Mouse (Mus musculus) limb, embryonic 15.5 days (tissue): ENCODE results near the gene Kcnrg. TPM values are rescaled to one million over a fixed set of nuclear protein-coding genes. Genes with fewer than 3 reads are reported as not detected.

ENCODE experiments used
- ATAC-seq: fragments of 200-750 bp; cut with Nextera tagmentation; 2 replicates; pipeline ENCODE4 v1.8.0; 2017; ENCODE audit warnings: low read depth, moderate TSS enrichment; ENCODE audit not compliant: insufficient number of reproducible peaks, low FRiP score, low TSS enrichment
- H3K27ac ChIP-seq: fragments of 300-500 bp; sonication (generic); 2 replicates; pipeline ENCODE4 v1.5.1; 2015; ENCODE audit warnings: moderate library complexity, mild to moderate bottlenecking, inconsistent platforms
- H3K27me3 ChIP-seq: fragments of 300-500 bp; sonication (generic); 2 replicates; pipeline ENCODE4 v1.6.1; 2015; ENCODE audit warnings: inconsistent platforms
- H3K36me3 ChIP-seq: fragments of 300-500 bp; sonication (generic); 2 replicates; pipeline ENCODE4 v1.6.1; 2015; ENCODE audit warnings: inconsistent platforms
- H3K4me1 ChIP-seq: fragments of 300-500 bp; sonication (generic); 2 replicates; pipeline ENCODE4 v1.6.1; 2015; ENCODE audit warnings: inconsistent platforms
- H3K4me2 ChIP-seq: fragments of 300-500 bp; sonication (generic); 2 replicates; pipeline ENCODE4 v1.6.1; 2015; ENCODE audit warnings: mild to moderate bottlenecking, inconsistent platforms
- H3K4me3 ChIP-seq: fragments of 300-500 bp; sonication (generic); 2 replicates; pipeline ENCODE4 v1.5.1; 2015; ENCODE audit warnings: mild to moderate bottlenecking, inconsistent platforms
- H3K9ac ChIP-seq: fragments of 300-500 bp; sonication (generic); 2 replicates; pipeline ENCODE4 v1.6.1; 2015; ENCODE audit warnings: inconsistent platforms
- H3K9me3 ChIP-seq: fragments of 300-500 bp; sonication (generic); 2 replicates; pipeline ENCODE4 v1.6.1; 2016; ENCODE audit warnings: inconsistent platforms
- WGBS: fragments of 180-500 bp; shearing (Covaris S2); methylation state at CpG from one replicate; pipeline ENCODE4 v1.1.7; 2015; 5-methylcytosine and 5-hydroxymethylcytosine counted together
- microRNA counts: library from miRNA; unstranded; fragments of <30 nt; microRNA quantifications from one replicate; lab custom pipeline; 2016
- microRNA-seq: library from miRNA; unstranded; fragments of <30 nt; microRNA quantifications from one replicate; pipeline ENCODE4, GENCODE M21; 2016
- polyA plus RNA-seq: library from polyadenylated mRNA; unstranded; fragments of >200 nt; fragmentation: Nextera tagmentation; extraction: Ambion mirVana; gene quantifications from 2 replicates; pipeline ENCODE4 v1.2.1, GENCODE M21; 2015

Gene Kcnrg
- polyA plus RNA-seq, 1 experiment from 2014 or later: 0.96 TPM

GRCm38 (mm10) chr14:61647881-61648684, 40.8 kb downstream of the Kcnrg start:
- WGBS: under 1% methylated on average over 83 of the region's 95 CpGs
- ATAC-seq: peak; percentile 71

GRCm38 (mm10) chr14:61648685-61649504, 41.6 kb downstream of the Kcnrg start:
- Histone ChIP-seq H3K9ac (peak overlapping the region; percentile 84), H3K27ac (peak overlapping the region; percentile 96), H3K4me1 (0 out of 2 replicates have a peak, but pooled peaks cover 3% of the 10 kb centered on the region), H3K27me3 (no peaks in the 10 kb centered on the region), H3K4me3 (peak overlapping the region; percentile 81), H3K9me3 (no peaks in the 10 kb centered on the region), H3K4me2 (peak overlapping the region; percentile 64), H3K36me3 (no peaks in the 10 kb centered on the region)
- WGBS: 2% methylated on average over 62 of the region's 62 CpGs
- peak; percentile 91 for ATAC-seq

More at GRCm38 (mm10) chr14:61647881-61648684, 40.8 kb downstream of the Kcnrg start:
- Histone ChIP-seq H3K4me3 (peak overlapping the region; percentile 81), H3K9ac (peak overlapping the region; percentile 84), H3K27ac (peak overlapping the region; percentile 96), H3K4me2 (peak overlapping the region; percentile 64), H3K9me3 (no peaks in the 10 kb centered on the region), H3K4me1 (0 out of 2 replicates have a peak, but pooled peaks cover 3% of the 10 kb centered on the region), H3K36me3 (no peaks in the 10 kb centered on the region), H3K27me3 (no peaks in the 10 kb centered on the region)

GRCm38 (mm10) chr14:61650291-61650960, 43.2 kb downstream of the Kcnrg start:
- Histone ChIP-seq H3K4me3 (no peak overlapping the region), H3K4me1 (0 out of 2 replicates have a peak, but pooled peaks cover 3% of the 10 kb centered on the region), H3K36me3 (no peaks in the 10 kb centered on the region), H3K27ac (no peak overlapping the region), H3K9ac (no peak overlapping the region), H3K27me3 (no peaks in the 10 kb centered on the region), H3K9me3 (no peaks in the 10 kb centered on the region), H3K4me2 (no peak overlapping the region)
- ATAC-seq: no peak
- WGBS: 38% methylated on average over 9 of the region's 9 CpGs

DNA sequence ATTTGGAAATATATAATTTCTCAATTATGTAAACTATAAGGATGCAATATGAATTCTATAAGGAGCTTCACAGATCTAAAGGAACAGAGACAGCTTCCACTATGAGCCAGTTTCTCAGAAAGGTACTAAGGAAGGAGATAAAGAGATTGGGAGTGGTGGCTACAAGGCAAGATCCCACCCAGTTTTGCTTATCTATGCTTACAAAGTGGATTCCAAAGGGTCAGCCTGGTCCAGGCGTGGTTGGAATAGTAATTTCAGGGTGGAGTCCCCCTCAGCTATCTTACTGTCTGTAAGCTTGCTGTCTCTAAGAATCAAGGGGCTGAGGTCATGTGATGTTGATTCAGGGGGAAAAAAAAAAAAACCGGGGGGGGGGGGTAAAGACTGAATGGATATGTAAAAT, 49.2 kb downstream of the Kcnrg start:
- no peaks in the 10 kb centered on the region for H3K4me1 ChIP-seq
- H3K9me3 ChIP-seq: no peaks in the 10 kb centered on the region
- no peaks in the 10 kb centered on the region for H3K27me3 ChIP-seq
- no peak overlapping the region for H3K9ac ChIP-seq
- no peaks in the 10 kb centered on the region for H3K36me3 ChIP-seq
- no peak for ATAC-seq
- H3K27ac ChIP-seq: no peak overlapping the region
- H3K4me3 ChIP-seq: no peak overlapping the region
- no peak overlapping the region for H3K4me2 ChIP-seq
- WGBS: 44% methylated on average over 2 of the region's 2 CpGs

DNA sequence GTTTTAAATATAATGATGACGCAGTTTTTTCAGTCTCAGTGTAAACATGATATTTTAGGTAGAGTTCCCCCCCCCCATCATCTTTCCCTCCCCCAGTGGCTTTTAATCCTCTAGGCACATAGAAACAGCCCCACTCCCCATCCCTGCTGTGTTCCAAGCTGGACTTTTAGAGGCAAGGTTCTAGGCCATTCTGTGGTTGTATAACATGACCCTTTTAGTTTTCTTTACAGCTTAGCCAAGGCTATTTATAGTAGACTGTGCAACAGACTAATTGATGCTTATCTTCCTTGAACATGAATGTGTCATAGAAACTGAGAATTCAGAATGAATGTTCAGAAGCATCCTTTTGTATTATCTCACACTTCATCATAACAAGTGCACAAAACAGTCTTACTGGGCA, 54.2 kb downstream of the Kcnrg start:
- WGBS: 74% methylated on average over 1 of the region's 1 CpGs
- Histone ChIP-seq H3K27ac (no peak overlapping the region), H3K4me3 (no peak overlapping the region), H3K9ac (no peak overlapping the region), H3K4me1 (no peaks in the 10 kb centered on the region), H3K36me3 (no peaks in the 10 kb centered on the region), H3K27me3 (no peaks in the 10 kb centered on the region), H3K9me3 (no peaks in the 10 kb centered on the region), H3K4me2 (no peak overlapping the region)
- no peak for ATAC-seq

DNA sequence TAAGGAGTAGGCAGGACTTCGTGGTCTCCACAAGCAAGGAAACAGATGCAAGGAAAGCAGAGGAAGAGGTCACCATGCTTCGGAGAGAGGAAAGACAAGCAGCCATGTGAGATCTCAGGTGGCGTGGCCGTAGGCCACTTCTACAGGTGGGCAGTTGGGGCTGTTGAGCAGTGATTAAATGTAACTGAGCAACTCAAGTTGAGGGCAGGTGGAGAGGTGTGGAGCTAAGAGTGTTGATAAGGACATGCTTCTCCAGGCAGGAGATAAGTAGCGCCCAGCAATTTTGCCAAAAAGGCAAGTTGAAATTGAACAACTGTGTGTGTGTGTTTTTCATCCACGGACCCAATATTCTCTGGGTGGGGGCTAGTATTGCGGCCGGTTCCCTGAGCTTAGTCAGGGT, 55.0 kb downstream of the Kcnrg start:
- ATAC-seq: no peak
- Histone ChIP-seq H3K27ac (no peak overlapping the region), H3K4me3 (no peak overlapping the region), H3K27me3 (no peaks in the 10 kb centered on the region), H3K36me3 (no peaks in the 10 kb centered on the region), H3K4me1 (no peaks in the 10 kb centered on the region), H3K9ac (no peak overlapping the region), H3K9me3 (no peaks in the 10 kb centered on the region), H3K4me2 (no peak overlapping the region)
- 91% methylated on average over 8 of the region's 8 CpGs for WGBS

MicroRNAs encoded within 50 kb of the gene (microRNA counts, 519-probe panel; counts per million panel counts)
- microRNA mmu-miR-15a (lab: Ali Mortazavi, UCI): 3,881 counts per million, percentile 89 among the panel's probes with 10 or more counts
- microRNA mmu-miR-16 (lab: Ali Mortazavi, UCI): 4,765 counts per million, percentile 99 among the panel's probes with 10 or more counts

Small RNA genes within 50 kb of the gene (microRNA-seq; reads per million reads assigned to microRNA genes)
- 3,223 reads per million, percentile 85 among the genes with 10 or more reads in this experiment for gene Mir15a
- gene Mir16-1: 1,684 reads per million, percentile 80 among the genes with 10 or more reads in this experiment

Other genes starting within 250 kb of the Kcnrg start
- gene Ebpl, start 247.0 kb upstream of the Kcnrg start, polyA plus RNA-seq: 10.4 and 13.4 TPM in 2 replicates
- gene Kpna3, start 167.6 kb upstream of the Kcnrg start, polyA plus RNA-seq: 45.1 and 45.4 TPM in 2 replicates
- 25.7 and 26.0 TPM in 2 replicates for gene Spryd7, start 50.6 kb upstream of the Kcnrg start, polyA plus RNA-seq
- 21.2 and 21.4 TPM in 2 replicates for gene Trim13, start 9.2 kb upstream of the Kcnrg start, polyA plus RNA-seq